Mouse (Mus musculus) megakaryocyte-erythroid progenitor cell, adult 5-6 weeks (primary cell): ENCODE measurements around the gene Gm21650. TPM values are rescaled to one million over a fixed set of nuclear protein-coding genes. Genes with fewer than 3 reads are reported as not detected.
"Not testable (repeated sequence)": the region's sequence is repeated elsewhere in the genome, so short reads cannot be mapped to it uniquely, and the experiment has no call there.

Experiments
- ATAC-seq: replicated peaks from 2 replicates; pipeline ENCODE4 v1.8.0; 2016; ENCODE audit warnings: mild to moderate bottlenecking, inconsistent platforms; ENCODE audit not compliant: severe bottlenecking, poor library complexity, low FRiP score, low TSS enrichment
- total RNA-seq, 2 experiments: library from RNA; stranded (forward) in 1 of 2; stranded (reverse) in 1 of 2; fragments of 200-1000, 215-1000 nt in 1 of 2; fragments of >200 nt in 1 of 2; fragmentation: Nextera tagmentation in 1 of 2; gene quantifications; 2 replicates each; pipeline ENCODE4 v1.2.3; 2014 to 2017

The Gm21650 gene
- total RNA-seq (2014; fragmentation: Nextera tagmentation) = not detected in 2 replicates
- total RNA-seq (2017) = not detected in 2 replicates

DNA sequence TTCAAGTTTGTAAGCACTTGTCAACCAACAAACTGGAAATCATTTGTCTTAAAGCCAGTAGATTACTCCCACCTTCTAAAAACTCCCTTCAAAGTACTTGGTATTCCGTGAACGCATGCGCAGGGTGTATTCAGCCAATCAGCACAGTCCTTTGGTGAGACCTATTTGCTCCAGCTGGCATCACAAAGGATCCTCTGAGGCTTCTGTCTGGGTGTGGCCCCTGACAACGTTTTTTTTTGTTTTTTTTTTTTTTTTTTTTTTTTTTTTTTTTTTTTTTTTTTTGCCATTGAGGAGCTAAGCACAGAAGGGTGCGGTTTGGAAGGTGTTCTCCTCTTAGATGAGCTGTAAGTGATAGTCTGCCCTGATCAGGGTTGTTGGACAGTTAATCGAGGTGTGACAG is at the start of gene Gm21650:
Gene Gm21650, plus strand, starts transcription at position 301 of the 400 bp plus-strand sequence.
- ATAC-seq = not testable (repeated sequence)
